Mouse (Mus musculus): ENCODE data around the gene Ovol3.

- TF ChIP-seq CTCF (IDR thresholded peaks at IDR 0.05; ENCODE audit: borderline replicate concordance, extremely low read depth, insufficient read depth, insufficient read length): no peak
- TF ChIP-seq POLR2A (IDR thresholded peaks at IDR 0.05; ENCODE audit: borderline replicate concordance, extremely low read depth, insufficient read depth, insufficient read length, poor library complexity, severe bottlenecking): no peak
Observed at GRCm38 (mm10) chr7:30219293-30220007, 16.1 kb downstream of the Ovol3 start.
